Mouse (Mus musculus): ENCODE results near the gene Mogs.

Mogs gene

DNA sequence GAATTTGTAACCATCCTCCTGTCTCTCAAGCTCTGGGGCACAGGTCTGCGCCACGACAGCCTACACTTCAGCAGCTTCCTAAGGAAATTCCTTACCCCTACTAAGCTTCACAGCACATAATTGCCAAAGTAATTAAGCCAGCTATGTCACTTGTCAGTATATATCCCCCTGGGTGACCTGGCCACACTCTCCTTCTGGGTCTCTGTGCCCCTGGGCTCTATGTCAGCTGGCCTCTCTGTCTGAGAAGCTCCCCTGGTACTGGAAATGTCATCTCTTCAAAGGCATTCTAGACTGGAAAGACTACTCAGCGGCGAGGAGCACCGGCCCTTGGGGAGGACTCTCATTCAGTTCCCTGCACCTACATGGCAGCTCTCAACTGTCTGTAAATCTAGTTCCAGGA, 7.7 kb downstream of the Mogs start:
- no peak for DNase-seq

DNA sequence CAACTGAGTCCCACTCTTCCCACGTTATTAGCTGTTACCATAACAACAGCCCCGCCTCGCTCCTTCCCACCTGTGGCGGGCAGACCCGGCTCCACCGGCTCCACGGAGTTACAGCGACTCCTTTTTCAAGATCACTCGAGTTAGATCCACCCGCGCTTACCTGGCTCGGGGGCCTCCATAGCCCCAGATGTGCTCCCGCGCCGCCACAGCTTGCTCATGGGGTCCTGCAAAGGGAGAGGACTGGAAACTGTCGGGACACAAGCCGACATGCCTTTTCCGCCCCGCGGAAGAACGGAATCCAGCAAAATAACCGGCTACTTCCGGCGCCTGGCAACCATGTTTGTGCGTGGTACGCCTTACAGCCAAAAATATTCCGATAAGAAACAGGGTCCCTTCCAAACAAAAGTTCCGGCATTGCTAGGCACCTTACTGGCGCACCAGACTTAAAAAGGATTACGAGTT, 9.6 kb downstream of the Mogs start:
- DNase-seq = peak; percentile 90

DNA sequence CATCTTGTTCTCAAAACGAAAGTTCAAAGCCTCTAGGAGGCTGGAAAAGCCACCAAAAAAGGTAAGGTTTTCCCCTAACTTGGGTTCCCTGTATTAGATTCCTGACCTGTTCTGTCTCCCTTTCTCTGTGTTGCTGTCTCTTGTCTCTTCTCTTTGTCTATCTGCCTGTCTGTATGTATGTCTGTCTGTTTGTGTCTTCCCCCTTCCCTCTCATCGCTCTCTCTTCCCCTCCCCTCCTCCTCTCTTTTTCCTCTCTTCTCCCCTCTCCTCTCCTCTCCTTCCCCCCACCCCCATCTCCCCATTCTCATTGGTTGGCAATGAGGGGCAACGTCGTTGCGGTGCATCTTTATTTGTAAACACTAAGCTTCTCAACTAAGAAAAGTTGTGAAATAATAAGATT, 10.0 kb downstream of the Mogs start, which contains the start of gene Ino80b:
Gene Ino80b (minus strand): TSS at position 101 of the 400 bp plus-strand sequence.
- DNase-seq = no peak

DNA sequence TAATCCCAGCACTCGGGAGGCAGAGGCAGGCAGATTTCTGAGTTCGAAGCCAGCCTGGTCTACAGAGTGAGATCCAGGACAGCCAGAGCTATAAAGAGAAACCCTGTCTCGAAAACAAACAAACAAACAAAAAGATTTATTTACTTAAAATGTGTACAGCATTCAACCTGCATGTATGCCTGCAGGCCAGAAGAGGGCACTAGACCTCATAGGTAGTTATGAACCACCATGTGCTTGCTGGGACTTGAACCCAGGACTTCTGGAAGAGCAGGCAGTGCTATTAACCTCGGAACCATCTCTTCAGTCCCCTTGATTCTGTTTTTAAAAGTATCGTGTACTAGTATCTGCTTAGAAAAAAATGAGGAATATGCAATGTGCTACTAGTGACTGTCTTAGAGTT, 12.1 kb downstream of the Mogs start:
- no peak for DNase-seq

DNA sequence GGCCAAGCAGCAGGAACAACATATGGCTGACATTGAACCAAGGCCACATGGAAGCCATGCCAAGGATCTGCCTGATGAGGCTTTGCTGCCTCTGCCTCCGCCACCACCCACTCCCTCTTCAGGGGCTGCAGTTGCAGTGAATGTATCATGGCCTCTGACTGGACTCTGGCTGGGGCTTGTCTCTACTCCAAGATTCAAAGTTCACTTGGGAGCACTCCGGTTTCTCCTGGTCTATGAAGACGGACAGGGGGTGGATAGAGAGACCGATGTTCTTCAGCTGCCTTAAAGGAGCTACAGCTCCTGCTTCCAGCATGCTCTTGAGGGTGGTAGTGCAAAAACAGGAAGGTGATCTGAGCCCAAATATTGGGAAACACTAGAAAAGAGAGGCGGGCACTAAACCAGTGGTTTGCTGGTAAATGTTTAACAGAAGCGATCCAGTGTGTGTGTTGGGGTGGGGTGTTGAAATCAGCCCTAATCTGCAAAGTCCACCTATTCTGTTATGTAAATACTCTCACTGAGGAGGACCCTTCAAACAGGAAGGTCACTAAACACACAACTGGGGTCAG, 16.3 kb downstream of the Mogs start:
- DNase-seq = no peak

DNA sequence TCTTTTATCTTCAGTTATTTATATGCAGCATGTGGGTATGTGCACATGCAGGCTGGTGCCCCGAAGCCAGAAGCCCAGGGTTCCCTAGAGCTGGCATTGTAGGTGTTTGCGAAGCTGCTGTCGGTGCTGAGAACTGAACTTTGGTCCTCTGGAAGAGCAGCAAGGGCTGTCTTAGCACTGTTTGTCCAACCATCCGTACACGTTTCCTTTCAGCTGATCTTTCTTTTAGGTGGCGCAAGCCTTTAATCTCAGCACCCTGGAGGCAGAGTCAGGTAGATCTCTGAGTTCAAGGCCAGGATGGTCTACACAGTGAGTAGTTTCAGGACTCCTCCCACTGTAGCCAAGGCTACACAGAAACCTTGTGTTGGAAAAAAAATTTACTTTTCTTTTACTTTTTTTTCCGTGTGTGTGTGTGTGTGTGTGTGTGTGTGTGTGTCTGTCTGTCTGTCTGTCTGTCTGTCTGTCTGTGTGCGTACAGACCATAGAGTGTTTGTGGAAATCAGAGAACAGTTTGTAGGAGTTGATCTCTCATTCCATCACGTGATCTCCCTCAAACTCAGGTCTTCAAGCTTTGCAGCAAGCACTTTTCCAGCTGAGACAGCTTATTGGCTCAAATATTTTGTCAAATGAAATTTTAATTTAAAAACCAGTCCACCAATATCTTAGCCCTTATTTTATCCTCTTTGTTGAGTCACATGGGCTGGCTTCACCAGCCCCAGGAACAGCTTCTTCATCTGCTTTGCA, 17.1 kb downstream of the Mogs start:
- no peak for DNase-seq

DNA sequence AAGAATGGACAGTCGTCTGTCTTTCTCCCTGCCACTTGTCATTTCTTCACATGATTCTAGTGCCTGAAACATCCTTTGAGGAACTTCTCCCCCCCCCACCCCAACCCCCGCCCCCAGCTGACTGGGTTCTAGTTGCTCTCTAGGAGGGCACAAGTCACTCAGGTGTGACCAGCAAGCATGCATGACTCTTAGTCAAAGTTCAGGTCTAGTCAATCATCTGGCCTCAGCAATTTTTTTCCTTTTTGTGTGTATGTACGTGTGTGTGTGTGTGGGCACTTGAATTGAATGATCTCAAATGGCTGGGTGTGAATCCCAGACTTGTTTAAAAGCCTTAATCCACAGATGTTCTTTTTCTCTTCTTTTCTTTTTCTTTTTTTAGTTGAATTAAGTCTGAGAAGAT, 18.9 kb downstream of the Mogs start:
- DNase-seq = no peak

DNA sequence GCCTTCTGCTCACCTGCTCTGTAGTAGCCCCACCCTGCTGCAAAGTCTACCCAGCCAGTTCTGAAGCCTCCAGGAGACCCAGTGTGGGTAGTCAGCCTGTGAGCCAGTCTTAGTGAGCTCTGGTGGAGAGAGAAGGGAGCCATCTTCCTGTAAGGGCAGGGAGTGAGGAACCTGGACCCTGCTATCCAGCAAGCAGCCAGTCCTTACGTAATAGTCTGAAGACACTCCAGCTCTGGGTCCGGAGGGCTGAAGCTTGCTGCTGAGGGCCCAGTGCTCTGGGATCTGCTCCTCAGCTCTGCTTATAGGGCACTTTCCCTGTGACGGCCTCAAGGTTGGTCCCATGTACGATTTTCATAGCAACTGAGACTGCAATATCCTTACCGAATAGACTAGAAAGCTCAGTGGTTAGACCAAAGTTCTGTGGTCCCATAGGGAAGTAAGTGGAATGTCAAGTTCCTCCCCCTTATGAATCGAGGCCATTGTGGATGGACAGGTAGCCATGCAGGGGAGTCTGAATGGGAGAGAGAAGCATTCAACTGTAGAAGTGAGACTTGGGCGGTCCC, 19.7 kb downstream of the Mogs start, which contains the start of gene Rtkn:
Gene Rtkn (plus strand): TSS at position 513 of the 563 bp plus-strand sequence.
- no peak for DNase-seq

DNA sequence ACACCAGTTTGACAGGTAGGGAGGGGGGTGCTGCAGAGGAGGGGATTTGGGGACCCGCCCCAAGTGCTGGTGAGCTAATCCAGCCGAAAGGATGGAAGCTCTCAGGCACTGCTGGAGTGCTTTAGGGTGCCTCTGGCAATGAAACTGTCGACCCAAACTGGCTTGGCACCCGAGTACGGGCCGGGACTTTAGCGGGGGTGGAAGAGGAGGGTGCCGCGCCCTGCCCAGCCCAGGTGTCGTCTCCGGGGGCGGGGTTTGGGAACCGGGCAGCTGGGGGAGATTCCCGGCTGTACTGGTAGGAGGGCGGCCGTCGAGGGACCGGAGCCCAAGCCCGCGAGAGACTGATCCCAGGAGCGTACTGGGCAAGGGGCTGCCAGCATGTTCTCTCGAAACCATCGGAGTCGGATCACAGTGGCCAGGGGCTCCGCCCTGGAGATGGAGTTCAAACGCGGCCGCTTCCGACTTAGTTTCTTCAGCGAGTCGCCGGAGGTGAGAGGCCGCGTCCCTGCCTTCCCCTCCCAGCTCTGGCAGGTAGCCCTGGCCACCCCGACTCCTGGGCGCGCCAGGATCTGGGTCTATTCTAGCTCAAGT, 20.4 kb downstream of the Mogs start:
- no peak for DNase-seq

DNA sequence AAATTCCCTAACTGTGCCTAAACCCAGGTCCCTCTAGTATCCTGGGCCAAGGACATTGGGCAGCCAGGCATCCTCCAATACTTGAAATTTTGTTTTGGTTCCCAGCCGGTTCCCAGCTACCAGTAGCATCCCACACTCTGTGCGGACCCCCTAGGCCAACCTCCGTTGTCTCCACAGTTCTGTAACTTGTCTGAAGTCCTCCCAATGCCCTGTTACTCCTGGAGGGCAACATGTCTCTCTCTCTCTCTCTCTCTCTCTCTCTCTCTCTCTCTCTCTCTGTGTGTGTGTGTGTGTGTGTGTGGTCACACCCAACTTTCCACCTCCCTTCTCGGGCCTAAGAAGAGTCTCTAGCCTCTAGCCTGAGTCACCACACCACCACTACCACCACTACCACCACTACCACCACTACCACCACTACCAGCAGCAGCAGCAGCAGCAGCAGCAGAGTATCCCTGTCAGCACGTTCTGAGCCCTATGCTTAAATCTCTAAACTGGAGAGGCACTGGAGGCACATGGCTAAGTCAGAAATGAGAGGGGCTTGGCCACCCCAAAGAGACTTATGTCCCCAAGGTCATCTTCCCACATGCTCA, 21.1 kb downstream of the Mogs start:
- no peak for DNase-seq

DNA sequence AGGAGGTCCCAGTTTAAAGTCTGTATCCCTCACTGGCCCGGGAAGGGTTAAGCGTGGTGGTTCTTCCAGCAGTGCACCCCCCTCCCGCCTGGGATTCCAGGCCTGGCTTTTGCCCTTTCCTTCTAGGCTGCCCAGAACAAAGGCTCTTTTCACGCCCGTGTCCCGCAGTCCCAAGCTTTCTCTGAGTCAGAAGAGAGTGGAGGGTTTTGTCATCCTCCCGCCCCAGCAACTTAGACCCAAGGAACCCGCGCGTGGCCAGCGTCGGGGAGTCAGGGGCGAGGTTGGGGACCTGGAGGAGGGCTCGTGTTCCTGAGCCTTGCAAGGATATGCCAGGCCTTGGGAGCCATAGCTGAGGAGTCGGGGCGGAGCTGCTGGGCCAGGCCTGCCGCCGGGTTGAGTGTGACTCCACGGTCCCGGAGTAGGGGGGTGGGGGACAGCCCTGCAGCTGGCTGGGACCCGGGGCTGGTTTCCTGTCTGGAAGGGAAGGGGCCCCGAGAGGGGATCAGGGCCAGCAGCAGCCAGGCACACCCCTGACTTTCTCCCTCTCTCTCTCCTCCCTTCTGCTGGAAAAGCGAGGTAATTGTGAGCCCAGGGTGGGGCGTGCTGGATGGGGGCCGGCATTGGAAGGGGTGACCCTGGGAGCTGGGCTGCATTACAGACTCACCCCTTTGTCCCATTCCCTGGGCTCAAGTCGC, 21.7 kb downstream of the Mogs start:
- no peak for DNase-seq

DNA sequence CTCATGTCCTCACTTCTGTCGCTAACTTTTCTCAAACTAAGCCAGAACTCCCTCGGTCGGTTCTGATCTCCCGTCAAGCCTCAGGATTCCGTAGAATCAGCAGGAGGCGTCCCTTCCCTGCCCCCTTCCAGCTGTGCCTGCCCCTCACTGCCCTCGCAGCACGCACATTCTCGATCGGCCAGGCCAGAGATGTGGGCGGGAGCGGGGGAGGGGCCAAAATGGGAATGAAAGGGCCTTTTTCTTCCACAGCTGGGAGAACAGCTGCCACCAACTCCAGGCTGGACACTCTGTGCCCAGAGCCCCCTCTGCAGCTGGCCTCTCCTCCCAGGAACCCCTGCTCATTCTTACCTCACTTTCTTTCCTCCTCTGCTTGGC, 22.3 kb downstream of the Mogs start:
- peak; percentile 77 for DNase-seq

DNA sequence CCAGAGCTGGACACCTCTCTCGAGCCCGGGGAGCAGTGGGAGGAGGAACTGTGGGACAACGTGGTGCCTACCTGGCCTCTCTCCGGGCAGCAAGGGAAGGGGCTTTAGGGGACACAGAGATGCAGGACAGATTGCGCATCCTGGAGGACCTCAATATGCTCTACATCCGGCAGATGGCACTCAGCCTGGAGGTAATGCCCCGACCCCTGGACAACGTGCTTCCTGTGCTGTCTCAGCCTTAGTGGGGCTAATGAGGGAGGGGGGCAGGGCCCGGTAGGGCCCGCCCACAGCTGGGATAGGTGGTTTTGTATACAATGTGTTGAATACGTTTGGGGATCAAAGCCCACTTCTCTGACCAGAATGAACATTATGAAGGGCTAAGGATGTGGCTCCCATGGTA, 22.8 kb downstream of the Mogs start:
- no peak for DNase-seq

DNA sequence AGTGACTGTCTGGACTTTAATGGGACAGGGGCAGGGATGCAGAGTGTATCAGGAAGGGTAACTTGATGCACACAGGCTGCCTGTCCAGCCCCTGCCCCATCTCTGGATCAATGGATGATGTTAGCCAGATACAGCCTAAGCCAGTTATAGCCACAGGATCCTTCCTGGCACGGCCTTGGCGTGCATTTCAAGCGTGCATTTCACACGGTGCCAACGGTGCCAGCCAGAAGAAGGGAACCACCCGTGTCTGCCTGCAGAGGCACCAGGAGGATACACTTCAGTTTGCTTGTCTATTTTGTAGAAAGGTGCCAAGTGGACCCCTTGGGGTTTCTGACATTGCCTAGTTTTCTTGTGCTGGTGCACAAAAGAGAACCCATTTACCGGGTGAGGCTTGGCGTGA, 24.7 kb downstream of the Mogs start:
- no peak for DNase-seq

DNA sequence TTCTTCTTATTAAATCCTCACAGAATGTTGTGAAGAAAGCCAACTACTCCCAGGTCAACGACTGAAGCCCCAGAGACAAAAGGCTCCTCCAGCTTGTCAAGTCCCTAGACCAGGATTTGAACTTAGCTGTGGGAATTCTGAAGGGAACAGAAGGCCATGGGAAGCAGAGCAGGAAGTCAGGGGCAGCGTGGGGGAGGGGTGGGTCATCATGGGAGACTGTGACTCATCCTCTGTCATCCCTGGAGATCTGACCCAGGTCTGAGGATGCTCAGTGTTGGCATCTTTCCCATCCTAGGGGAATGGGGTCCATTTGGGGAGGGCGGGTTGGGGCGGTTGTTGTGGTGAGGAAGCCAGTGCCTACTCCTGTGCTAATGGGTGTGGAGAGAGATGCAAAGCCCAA, 26.3 kb downstream of the Mogs start:
- DNase-seq = no peak

DNA sequence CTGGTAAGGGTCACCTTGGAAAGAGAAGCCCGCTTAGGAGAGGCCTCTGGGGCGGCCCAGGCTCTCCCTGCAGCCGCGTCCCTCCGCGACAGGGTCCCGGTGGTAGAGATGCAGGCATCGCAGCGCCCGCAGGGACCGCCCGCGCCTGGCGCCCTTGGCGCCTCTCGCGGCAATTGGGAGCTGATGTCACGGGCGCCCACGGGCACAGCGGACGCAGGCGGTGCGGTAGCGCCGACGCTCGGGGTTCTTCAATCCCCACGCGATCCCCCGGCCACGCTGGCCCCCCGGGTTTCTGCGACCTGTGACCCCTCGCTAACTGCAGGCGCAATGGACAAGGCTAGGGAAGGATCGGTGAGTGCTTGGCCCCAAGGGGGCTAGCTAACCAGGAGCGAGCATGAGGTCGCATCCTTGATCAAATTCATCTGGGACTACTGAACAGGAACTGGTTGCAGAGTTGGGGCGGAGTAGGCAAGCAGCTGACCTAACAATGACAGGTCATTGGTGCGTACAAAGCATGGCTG, 27.0 kb downstream of the Mogs start:
- DNase-seq = peak; percentile 80

DNA sequence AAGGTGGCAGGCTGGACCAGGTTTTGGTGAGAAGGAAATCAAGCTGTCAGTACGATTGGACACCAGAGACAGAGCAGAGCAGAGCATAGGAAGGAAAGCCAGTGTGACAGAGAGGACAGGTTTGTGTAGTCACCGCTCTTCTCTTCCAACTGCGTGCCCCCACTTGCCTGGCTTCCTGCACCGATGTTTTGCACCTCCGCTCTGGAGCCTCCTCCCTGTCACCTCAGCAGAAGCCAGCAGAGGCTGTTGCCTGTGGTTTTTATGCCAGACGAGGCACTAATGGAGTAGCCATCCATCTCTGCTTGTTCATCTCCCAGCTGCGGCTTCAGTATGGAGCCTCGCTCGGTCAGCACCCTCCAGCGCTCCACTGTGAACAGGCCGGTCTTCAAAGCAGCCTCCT, 27.6 kb downstream of the Mogs start:
- DNase-seq = peak; percentile 70

DNA sequence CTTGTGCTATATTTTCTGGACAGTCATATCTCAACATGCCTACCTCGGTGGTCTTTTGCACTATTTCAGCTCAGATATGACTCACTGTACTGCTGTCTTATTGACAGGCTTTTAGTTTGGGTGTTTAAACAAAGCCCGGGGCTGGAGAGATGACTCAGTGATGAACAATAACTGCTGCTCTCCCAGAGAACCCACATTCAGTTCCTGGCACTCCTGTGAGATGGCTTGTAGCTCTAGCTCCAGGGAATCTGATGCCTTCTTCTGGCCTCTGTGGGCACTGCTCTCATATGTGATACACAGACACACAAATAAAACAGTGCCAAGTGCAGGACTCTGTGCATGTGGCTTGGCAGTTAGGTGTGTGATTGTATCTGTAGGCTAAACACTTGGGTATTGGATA, 29.9 kb downstream of the Mogs start:
- no peak for DNase-seq

DNA sequence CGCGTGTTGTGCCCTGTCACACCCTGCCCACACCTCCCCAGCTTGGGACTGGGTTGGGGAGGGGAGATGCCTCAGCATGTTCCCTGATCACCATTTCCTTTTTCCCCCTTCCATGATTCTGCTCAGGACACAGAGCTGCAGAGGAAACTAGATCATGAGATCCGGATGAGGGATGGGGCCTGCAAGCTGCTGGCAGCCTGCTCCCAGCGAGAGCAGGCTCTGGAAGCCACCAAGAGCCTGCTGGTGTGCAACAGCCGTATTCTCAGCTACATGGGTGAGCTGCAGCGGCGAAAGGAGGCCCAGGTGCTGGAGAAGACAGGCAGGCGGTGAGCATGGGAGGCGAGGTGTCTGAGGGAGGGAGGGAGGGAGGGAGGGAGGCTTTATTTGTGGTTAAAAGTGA, 30.5 kb downstream of the Mogs start:
- no peak for DNase-seq

DNA sequence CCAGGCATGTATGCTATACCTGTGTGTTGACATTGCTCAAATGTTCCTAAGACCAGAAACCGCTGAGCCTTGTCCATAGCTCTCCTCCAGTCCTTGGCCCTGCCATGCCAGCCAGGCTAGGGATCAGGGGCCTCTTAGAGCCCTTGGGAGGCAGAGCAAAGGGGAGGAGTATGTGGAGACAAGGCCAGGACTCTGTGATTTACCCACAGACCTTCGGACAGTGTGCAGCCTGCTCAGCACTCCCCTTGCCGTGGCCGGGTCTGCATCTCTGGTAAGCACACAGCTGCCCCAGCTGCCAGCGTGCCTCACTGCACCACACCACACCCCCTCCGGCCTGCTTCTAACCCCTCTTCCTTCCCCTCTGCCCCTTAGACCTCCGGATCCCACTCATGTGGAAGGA, 32.0 kb downstream of the Mogs start:
- DNase-seq = no peak

DNA sequence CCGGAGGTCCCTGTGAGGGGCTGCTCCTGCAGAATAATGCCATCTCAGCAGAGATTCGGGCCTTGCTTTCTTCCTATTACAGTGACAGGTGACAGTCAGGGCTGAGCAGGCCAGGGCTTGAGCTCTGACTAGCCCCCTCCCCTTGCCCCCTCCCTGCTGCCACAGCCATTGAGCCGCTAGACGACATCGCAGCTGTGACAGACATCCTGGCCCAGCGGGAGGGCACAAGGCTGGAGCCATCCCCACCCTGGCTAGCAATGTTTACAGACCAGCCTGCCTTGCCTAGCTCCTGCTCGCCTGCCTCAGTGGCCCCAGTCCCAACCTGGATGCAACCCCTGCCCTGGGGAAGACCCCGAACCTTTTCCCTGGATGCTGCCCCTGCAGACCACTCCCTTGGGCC, 36.4 kb downstream of the Mogs start:
- DNase-seq = no peak

DNA sequence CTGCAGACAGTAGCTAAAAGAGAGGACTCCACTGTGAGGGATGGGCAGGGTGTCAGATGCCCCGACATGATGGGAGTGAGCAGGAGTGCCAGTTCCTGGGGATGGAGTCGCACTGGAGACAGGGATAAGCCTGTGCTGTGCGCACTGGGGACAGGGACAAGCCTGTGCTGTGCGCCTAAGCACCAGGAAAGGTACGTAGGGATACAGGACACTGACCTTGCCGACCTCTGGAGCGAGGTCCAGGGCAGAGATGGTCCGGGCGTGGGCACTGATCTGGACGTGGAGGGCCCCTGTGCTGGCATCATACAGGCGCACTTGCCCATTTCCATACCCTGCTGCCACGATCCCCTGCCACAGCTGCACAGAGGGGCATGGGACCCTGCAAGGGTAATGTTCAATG, 37.7 kb downstream of the Mogs start:
- DNase-seq = no peak

DNA sequence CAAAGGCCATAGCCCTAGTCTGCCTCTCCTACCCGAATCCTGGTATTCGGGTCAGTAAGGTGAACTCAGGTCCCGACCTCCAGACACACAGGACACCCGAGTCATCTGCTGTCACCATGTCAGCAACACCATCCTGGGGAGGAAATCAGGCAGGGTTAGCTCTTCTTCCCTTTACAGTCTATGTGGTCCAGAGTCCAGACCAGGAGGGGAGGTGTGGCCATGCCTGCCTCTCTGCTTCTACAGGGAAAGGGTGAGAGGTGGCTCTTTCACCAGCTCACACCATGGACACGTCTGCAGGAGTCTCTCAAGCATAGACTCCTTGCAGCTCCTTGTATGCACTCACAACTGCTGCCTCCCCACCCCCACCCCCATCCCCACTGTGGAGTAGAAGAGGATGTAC, 38.2 kb downstream of the Mogs start:
- no peak for DNase-seq

All from right cerebral cortex, adult 18-20 months (tissue).